Mouse (Mus musculus) 3134 (cell line): Measurements from ENCODE around the gene Zxdb.
"Not testable (repeated sequence)": the region's sequence is repeated elsewhere in the genome, so short reads cannot be mapped to it uniquely, and the experiment has no call there.

Experiments used
- DNase-seq: peaks from one replicate; pipeline ENCODE4 v3.0.0-alpha.2; 2011; ENCODE audit warnings: low spot score; ENCODE audit not compliant: insufficient read length; ENCODE audit errors: extremely low read depth

The Zxdb gene

GRCm38 (mm10) chrX:94724192-94724971, at the start of gene Zxdb:
Zxdb (plus strand) TSS chrX:94724569.
- not testable (repeated sequence) for DNase-seq

- no peak for DNase-seq
Measured at GRCm38 (mm10) chrX:94674977-94675376, 49.4 kb upstream of the Zxdb start.

- DNase-seq: not testable (repeated sequence)
Measured at GRCm38 (mm10) chrX:94681581-94681980, 42.8 kb upstream of the Zxdb start.

- DNase-seq: not testable (repeated sequence)
Measured at GRCm38 (mm10) chrX:94689593-94689992, 34.8 kb upstream of the Zxdb start.

GRCm38 (mm10) chrX:94706676-94707075, 17.7 kb upstream of the Zxdb start:
- not testable (repeated sequence) for DNase-seq

GRCm38 (mm10) chrX:94709752-94710151, 14.6 kb upstream of the Zxdb start:
- not testable (repeated sequence) for DNase-seq

GRCm38 (mm10) chrX:94724972-94725569, 702 bp downstream of the Zxdb start:
- DNase-seq: not testable (repeated sequence)

- not testable (repeated sequence) for DNase-seq
Measured at GRCm38 (mm10) chrX:94725627-94726083, 1.3 kb downstream of the Zxdb start.

GRCm38 (mm10) chrX:94731596-94731995, 7.2 kb downstream of the Zxdb start:
- DNase-seq: no peak

GRCm38 (mm10) chrX:94753733-94754132, 29.4 kb downstream of the Zxdb start:
- DNase-seq: no peak

- no peak for DNase-seq
Measured at GRCm38 (mm10) chrX:94759959-94760358, 35.6 kb downstream of the Zxdb start.

- no peak for DNase-seq
Measured at GRCm38 (mm10) chrX:94773876-94774275, 49.5 kb downstream of the Zxdb start.
